Mouse (Mus musculus) small intestine, adult 2 months (tissue): ENCODE data around the gene Eif3c.

Experiments
- CTCF ChIP-seq: fragments of 200-500 bp; IDR thresholded peaks from 2 replicates; pipeline ENCODE4 v1.5.1; 2012; ENCODE audit warnings: low read depth, mild to moderate bottlenecking, control low read depth, inconsistent platforms, low read length, moderate library complexity, mixed read lengths; ENCODE audit not compliant: insufficient replicate concordance, insufficient read length; ENCODE audit errors: extremely low read depth
- POLR2A ChIP-seq: fragments of 200-500 bp; IDR thresholded peaks from 2 replicates; pipeline ENCODE4 v1.6.1; 2012; ENCODE audit warnings: low read depth, mild to moderate bottlenecking, control low read depth, inconsistent platforms, low read length, moderate library complexity

DNA sequence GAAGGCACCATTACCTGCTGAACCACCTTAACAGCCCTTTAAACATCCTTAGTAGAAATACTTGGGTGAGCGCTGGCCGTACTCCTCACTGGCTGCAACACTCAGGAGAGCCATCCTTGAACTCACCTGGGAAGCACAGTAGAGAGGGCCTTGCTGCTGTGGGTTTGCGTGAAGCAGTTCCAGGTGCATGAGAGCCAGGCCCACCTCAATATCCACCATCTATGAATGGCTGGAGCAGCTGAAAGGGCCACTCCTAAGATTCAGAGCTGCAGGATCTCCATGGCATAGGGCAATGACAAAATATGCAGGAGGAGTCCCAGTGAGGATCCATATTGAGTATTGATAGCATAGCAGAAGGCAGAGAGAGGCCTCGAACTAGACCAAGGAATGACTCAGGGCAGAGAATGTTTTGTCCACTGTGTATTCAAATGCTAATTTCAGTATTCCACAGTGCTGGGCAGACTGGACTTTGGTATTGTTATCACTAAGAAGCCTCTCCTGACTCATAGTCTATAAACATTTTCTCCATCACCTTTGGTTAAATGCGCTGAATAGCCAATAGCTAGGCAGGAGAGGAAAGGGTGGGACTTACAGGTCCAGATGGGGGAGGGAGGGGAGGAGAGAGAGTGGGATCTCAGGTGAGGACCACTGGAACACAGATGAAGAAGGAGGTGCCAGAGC is 47.8 kb downstream of the Eif3c start:
- no peak for TF ChIP-seq CTCF
- no peak for TF ChIP-seq POLR2A
